Mouse (Mus musculus): ENCODE results near the gene Mitf.
A peak's percentile ranks its signal among the peaks of the same experiment; 100 is the strongest.

Gene Mitf

DNA sequence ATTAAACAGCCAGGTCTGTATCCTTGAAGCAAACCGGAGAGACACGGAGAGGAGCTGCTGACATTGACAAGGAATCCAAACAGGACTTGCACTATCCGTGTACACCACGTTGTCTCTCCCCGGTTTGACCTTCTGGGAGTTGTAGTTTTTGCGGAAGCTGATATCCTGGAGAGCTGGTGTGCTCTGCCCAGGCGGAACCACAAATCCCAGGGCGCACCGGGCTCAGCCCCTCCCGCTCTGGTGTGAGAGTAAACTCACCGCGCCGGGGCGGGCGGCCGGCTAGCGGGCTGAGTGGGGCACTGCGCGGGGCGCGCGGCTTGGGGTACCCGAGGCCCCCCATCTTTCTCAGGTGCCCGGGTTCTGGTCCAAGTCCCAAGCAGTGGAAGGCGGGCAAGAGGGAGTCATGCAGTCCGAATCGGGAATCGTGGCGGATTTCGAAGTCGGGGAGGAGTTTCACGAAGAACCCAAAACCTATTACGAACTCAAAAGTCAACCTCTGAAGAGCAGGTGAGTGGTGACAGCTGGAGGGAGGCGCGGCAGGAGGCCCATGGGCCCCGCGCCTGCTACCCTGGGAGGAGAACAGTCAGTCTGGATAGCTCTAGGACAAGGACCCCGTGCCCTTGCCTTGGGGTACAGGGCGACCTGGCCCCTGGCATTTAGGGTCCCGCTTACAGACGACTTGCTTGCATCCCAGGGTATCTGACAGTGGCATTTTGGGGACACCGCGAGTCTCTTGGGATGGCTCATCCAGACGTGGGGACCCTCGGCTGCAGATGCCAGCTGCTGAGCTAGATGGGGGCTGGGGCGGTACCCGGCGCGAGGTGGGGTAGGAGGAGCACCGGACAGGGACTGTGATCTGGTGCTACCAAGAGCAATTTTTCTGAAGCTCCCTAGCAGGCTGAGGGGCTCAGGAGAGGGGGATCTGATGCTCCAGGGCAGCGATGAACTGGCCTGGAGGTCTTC is at the start of gene Mitf:
Mitf (plus strand) TSS at position 272 of the 963 bp plus-strand sequence.
- ATAC-seq (ENCODE audit: low TSS enrichment), result peak; percentile 100

DNA sequence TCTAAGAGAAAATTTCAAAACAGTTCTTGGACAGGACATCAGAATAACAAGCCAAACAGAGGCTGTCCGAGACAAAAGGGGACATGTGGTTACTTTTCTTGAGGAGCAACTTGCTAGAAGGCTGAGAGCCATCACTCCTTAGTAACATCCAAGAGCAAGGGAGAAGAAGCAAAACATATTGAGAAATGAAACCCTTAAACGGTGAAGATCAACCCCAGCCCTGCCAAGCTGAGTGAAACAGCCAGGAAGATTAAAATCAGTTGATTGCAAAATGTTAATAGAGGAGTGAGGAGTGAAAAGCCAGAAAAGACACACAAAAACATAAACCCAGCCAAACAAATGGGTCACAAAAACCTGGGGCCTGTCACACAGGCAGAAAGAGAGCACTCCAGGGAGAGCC is 49.5 kb upstream of the Mitf start:
- no peak for ATAC-seq (ENCODE audit: low TSS enrichment)

DNA sequence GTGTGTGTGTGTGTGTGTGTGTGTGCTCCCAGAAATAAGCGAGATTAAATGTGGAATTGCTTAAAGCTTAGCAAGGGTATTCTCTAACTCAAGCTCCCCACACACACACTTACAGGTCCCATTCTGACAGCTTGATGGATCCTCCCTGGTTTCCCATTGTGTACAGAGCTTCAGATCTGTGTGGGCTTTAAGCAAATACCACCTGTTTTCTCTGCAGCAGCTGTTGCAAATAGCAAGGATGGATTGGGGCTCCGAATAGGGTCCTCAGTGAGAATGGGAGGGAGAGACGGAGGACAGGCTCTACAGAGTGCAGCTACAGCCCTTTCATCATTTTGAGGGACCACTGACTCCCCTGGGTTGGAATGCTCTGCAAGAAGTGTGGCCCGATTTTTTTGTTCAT is 48.0 kb upstream of the Mitf start:
- no peak for ATAC-seq (ENCODE audit: low TSS enrichment)

DNA sequence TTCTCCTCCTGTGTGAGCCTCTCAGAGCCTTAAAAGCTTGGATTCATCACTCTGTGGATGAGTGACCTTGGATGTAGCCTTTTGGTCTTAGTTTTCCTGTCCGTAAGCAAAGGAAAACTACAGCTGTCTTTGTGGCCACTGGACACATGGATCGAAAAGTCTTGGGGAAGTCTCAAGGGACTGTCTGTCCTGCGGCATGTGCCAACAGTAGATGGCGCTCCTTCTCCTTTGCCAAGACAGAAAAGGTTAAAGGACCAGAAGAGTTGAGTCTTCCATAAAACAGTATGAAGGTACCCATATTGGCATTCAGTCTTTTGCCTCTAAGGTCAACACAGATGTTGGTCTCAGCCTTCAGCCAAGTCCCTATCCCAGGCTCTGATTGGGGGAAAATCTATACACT is 47.6 kb upstream of the Mitf start:
- ATAC-seq (ENCODE audit: low TSS enrichment), result peak; percentile 78

DNA sequence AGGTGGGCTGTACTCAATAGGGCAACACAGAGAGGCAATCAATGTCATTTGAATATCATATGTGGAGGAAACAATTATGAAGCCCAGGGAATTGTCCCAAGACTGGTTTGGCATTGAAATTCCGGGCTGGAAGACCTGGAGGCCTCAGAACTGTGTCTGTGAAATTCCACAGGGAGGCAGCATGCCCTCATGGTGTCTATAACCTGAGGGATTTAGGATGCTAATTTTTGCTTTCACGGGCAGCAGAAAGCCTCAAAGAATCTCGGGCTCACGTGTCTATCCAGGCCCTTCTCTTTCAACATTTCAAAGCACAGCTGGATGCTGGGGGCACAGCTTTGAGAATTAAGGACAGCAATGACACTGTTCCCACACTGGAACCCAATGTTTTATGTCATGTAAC is 45.5 kb upstream of the Mitf start:
- ATAC-seq (ENCODE audit: low TSS enrichment), result peak; percentile 92

DNA sequence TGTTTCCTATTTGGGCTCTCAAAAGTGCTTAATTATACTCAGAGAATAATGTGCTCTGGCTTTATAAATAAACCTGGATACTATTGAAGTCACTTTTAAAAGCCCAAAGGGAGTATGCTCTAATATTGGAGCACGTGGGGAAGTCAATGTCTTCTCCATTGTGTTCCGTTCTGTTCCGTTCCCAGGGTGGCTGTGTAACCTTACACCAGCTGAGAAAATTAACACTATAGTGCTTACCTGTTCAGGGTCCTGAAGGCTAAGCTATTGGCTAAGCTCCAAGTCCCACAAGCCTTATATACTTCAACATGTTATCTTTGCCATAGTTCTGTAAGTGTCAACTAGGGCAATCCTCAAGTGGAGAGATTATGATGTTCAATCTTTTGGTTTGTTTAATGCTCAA is 42.9 kb upstream of the Mitf start:
- no peak for ATAC-seq (ENCODE audit: low TSS enrichment)

DNA sequence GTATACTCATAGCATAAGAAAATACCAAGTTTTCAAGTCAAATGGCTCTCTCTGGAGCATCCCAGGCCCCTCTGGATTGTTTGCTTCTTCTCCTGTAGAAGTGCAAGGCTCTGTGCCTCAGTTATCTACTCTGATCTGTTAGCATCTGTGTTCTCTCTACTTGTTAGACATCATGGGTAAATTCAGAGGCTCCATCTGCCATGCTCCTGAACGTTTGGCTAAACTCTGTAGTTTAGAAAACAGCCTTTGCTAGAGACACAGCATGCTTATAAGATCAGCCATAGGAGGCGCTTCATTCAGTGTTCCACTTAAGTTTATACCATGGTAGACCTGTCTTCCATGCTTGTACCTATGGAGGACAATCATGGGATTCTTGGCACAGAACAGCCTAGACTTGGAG is 39.0 kb upstream of the Mitf start:
- ATAC-seq (ENCODE audit: low TSS enrichment), result no peak

DNA sequence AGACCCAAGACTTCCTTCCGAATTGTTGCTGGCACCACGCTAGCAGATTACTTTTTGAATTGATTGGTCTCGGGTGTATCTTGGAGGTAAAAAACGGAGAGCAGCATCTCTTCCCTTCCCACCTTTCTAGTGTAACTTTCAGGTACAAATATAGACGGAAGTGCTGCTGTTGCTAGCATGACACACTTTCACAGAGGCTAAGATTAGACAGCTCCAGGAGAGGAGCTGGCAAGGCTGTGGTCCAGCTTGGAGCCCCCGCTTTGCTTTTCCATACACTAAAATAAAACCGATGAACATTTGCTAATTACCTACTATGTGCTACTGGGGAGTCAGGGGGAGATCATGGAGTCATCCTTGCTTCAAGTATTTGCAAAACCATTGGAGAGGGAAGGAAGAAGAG is 37.3 kb upstream of the Mitf start:
- peak; percentile 78 for ATAC-seq (ENCODE audit: low TSS enrichment)

DNA sequence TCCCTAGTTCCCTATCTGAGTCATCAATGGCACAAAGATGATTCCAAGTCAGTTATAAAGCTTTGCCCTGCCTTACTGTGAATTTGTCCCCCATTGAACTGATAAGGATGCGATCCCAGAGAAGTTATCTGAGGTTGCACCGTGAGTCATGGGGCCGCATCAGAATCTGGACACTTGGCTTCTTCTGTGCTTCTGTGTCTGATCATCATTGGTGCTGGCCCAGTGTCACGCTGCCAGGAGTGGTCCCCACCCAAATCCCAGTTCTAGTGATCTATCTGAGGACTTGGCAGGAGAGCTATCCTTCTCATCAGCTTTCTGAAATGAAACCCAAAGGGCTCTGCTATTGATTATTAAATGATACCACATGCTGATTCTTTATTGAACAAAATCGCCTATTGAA is 25.5 kb upstream of the Mitf start:
- no peak for ATAC-seq (ENCODE audit: low TSS enrichment)

DNA sequence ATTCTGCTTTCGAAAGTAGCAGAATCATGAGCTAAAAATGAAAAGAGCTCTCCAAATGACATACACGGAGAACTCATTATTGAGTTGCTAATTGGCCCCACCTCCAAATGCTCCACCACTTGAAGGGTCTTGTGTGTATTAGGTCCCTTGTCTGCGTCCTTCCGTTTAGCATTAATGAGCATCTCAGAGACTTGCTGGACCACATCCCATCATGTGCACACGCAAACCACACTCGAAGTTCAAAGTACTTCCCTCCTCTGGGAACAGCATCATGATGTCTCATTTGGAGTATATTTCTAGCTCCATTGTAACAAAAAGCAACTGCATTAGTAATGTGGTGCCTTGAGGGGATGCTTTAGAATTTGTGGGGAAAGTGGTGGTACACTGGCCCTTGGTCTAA is 24.6 kb upstream of the Mitf start:
- ATAC-seq (ENCODE audit: low TSS enrichment), result no peak

DNA sequence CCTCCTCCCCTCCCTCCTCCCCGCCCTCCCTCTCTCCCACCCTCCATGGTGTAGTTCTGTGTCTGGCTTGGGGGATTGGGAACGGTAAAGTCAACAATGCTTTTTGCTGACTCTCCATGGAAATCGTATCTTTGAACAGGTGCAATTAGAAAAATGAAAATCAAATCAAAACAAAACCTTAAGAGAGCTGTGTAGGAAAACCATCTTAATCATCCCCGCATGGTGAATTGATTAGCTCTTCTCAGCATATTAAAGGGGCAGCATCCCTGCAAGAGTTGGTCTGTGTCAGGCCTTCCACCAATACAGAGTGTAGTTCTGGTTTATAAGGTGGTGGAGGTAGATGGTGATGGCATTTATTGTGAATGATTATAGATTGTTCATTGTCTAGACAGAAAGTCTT is 20.0 kb upstream of the Mitf start:
- ATAC-seq (ENCODE audit: low TSS enrichment), result no peak

DNA sequence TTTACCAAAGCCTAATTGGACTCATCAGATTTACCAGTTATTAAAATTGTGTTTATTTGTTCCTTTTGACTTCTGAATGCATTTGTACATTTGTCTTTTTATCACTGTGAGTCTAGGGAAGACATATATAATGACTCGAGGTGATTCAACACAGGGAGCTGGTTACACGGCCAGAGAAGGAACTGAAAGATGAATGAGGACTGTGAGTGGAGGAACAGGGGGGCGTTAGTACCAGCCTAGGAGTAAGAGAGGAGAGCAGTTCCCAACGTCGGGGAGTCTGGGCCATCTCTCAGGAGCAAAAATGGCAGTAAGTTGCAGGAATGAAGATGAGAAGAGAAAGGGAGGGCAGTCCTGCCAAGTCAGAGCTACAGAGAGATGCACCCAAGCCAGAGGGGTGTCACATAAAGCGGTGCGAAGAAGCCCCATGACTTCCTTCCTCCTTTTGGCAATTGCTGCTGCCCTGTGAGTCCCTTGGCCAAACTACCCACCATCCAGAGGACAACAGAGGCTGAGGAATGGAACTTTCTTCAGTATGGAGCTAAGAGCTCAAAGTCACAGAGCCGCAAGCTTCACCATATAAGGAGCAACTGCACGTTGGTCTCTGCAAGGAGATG is 18.4 kb upstream of the Mitf start:
- no peak for ATAC-seq (ENCODE audit: low TSS enrichment)

DNA sequence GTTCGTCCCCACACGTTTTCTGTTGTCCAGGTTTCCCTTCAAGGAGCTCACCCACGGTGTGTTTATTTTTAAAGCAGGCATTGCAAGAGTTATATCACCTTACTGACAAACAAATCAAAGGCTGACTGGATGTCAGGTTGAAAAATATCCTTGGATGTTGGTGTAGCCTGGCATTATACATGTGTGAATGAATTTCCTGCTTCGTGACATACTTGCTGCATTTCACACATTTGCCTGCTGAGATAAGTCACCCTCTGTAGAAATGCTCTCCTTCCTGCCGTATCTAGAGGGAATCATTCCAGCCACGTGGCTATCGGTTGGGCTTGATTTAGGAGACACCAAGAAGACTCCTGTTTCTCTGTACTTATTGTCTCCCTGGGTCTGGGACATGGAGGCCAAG is 17.2 kb upstream of the Mitf start:
- ATAC-seq (ENCODE audit: low TSS enrichment), result peak; percentile 84

DNA sequence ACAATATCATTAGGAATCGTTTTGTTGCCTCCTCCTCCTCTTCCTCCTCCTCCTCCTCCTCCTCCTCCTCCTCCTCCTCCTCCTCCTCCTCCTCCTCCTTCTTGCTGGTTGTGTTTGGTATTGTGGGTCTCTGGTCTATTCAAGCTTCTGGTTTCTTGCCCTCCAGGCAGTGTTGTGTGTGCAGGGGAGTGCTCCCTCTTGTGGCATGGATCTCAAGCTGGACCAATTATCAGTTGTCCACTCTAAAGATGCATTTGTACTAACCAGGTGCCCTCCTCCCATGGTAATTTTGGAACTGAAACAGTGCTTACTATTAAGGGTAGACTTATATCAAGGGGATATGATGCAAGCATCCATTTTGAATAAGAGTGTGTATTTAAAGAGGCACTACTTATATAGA is 14.7 kb upstream of the Mitf start:
- no peak for ATAC-seq (ENCODE audit: low TSS enrichment)

DNA sequence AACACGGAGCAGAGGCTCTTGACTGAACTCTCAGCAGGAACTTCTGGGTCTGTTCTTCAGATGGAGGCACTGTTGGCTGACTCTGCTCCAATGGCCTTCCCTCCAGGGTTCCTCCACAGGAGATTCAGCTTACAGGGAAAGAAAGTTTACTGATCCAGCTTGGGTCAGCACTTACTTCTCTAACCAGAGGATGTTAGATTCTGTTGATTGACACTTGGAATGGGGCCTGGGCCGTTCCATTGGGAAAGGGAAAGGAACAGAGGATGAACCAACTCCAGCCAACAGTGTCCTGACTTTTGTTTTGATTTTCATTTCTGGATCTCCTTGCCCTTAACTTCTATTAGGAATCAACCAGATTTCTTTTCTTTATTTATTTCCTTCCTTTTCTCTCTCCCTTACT is 11.7 kb upstream of the Mitf start:
- ATAC-seq (ENCODE audit: low TSS enrichment), result no peak

DNA sequence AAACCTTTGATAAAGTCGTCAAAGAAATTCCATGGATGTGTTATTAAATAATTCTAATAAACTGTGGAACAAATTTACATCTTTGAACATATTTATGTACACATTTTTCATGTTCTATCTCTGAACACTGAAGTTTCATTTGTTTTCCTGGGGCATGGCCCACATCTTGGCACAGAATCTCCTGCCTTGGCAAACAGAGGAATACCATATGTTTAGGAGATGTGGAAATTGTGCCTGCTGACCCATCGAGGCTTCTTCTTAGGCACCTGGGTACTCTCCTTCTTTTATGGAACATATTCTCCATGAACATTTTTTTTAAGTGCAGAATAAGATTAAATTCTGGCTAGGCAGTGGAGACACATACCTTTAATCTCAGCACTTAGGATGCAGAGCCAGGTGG is 6.2 kb upstream of the Mitf start:
- no peak for ATAC-seq (ENCODE audit: low TSS enrichment)

DNA sequence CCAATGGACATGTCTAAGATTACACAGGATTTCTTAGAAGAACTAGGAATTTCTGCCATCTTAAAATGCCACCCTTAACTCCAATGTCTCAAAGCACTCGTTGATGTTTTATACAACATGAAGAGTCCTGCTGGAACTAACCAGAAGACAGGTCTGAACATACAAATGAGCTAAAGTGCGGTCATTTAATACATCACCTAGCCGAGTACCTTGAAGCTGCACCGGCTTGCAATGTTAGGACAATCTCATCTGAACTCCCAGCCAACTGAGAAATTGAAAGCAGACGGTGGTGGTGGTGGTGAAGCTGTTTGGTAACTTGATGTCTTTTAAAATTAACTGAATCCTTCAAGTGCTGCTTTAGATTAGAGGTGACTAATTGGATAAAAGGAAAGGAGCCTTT is 801 bp upstream of the Mitf start:
- ATAC-seq (ENCODE audit: low TSS enrichment), result no peak

DNA sequence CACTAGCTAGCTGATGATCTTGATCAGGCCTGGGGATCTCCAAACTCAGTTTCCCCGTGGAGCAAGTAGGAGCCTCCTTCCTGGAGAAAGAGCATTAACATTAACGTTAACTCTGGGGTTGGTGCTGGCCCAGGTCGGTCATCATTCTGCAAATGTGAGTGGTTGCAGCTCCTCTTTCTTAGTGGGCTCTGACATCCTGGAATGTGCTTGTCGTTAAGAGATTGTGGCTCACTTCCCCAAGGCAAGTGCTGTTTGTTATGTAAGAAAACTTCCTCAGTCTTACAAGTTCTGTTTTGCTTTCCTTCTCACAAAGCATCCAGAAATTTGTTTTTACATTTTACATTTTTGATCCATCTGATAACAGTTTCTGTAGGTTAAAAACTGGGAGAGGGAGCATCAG is 7.3 kb downstream of the Mitf start:
- no peak for ATAC-seq (ENCODE audit: low TSS enrichment)

DNA sequence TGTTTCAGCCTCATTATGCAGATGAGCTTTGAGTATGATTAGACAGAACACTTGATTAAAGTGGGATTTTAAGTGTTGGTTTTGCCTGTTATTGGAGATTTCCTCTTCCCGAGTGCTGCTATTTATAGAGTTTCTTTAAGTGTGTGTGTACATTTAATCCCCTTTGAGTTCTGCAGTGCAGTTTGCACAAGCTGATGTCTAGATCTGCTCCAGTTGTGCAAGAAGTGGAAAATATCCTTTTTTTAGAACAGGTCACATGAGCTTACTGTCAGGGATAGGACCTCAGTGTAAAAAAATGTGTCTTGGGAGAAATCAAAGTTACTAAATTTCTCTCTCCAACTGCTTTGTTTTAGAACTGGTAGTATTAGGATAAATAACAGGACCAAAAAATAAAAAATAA is 8.9 kb downstream of the Mitf start:
- ATAC-seq (ENCODE audit: low TSS enrichment), result no peak

DNA sequence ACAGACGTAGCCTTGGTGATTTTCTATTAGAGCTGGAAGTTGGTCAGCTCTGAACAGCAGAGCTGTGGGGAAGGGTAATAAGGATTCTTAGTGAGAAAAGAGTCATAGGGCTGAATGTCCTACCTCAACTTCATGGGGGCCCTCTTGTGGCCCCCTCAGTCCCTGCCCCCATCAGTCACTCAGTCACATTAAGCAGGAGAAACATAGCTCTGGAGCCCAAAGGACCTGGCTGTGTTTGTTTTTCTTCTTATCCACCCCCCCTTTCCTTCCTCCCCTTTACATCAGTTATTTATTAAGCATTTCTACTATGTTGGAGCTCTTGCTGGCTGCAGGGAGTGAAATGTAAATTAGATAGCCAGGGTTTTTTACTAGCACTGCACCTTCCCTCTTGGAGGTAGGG is 10.0 kb downstream of the Mitf start:
- ATAC-seq (ENCODE audit: low TSS enrichment), result no peak

DNA sequence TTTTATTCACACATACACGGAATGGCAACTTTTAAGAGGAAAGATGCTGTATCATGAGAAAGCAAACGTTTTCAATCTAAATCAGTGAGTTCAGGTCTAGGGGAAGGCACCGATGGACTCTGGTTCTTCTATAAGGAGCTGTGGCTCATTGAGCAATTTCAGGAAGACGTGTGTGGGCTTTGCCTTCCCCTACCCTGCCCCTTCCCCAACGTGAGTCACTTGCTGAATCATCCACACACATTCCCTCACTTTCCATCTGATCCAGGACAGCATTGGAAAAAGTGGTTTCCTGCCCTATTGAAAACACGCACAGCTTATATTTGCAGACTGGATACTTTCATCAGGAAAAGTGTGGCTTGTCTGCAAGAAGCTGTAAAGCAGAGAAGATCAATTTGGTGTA is 11.3 kb downstream of the Mitf start:
- 0 out of 2 replicates have a peak, but pooled peaks have one; percentile 31 for ATAC-seq (ENCODE audit: low TSS enrichment)

DNA sequence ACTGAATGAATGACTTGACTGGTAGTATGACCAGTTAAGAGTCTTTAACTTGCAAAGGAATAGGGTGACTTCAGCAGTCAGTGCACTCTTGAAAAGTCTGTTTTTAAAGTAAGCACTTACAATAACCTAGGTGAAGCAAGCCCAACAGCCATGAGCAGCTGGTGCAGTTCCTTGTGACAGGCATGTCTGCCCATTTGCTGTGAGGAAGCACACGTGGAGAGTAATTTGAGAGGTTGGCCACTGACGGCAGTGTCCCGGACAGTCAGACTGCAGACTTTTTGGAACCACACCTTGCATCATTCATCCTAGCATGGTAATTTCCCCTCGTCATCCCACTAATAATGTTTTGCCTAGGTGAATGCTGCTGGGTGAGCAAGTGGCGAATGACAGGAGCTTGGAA is 12.1 kb downstream of the Mitf start:
- no peak for ATAC-seq (ENCODE audit: low TSS enrichment)

DNA sequence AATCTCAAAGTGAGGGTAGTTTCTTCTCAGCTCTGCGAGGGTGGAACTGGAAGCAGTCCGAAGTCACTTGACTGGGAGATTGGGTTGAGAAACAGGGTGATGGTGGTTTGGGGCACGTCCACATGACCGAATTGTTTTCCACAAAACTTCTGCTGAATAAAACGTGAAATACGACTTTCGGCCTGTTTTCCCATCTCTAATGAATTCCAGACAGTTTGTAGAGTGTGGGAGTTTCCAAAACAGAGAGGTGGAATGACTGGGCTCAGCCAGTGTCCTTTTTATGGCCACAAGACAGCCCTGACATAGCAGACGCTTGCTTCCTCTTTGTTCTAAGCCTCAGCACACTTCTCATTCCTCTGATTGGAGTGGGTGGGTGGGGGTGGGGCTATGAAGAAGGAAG is 13.7 kb downstream of the Mitf start:
- no peak for ATAC-seq (ENCODE audit: low TSS enrichment)

DNA sequence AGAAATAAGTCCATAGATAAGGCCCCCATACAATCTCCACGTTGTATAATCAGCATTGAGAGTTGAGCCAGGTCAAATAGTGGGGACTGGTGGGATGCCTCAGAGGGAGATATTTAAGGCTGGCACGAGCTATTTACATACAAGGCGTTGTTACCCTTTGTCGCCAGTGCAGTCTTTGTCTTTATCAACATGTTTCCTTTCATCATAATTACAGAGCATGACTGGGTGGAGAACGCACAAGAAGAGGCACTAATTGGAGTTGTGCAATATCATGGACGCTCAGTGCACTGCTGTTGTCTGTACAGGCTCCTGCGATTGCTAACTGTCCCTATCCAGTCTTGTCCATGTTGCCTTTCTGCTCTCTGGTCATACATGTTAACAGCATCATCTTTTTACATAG is 15.0 kb downstream of the Mitf start:
- no peak for ATAC-seq (ENCODE audit: low TSS enrichment)

Data from frontal cortex, adult (tissue).